Mouse (Mus musculus): ENCODE measurements at regions not wholly inside any gene's neighbourhood (a gene's known extent, or its start where the extent isn't known, plus 50 kb on each side); places are given as distances from the start of the nearest gene placed in this dataset.

DNA sequence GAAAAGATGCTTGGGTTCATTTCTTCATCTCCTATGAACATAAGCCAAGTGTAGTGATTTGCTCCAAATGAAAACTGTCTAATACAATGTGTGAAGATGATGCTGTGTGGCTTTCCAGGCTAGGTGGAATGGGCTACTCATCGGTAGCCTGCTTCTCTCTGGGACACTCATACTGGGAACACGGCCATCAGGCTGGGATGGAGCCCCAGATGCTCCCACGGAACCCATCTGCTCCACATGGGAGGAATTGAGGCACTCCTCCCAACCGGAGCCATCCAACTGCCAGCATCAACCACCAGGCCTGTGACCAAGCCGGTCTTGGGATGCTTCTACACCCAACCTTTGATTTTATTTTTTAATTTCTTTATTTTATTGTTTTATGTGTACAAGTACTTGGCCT, 115.9 kb downstream of the Mycn start:
- TF ChIP-seq CTCF (IDR thresholded peaks at IDR 0.05; ENCODE audit: low read depth, low read length) (no peak), POLR2A (IDR thresholded peaks at IDR 0.05; ENCODE audit: extremely low read depth, insufficient read depth, low read length) (no peak)
